Mouse (Mus musculus) cerebellum, adult 2 months (tissue): ENCODE data around the gene Dscam. TPM values are rescaled to one million over a fixed set of nuclear protein-coding genes. Genes with fewer than 3 reads are reported as not detected.
A peak's percentile ranks its signal among the peaks of the same experiment; 100 is the strongest.

Experiments used
- DNase-seq, 2 experiments: peaks; one replicate each; pipeline ENCODE4 v3.0.0; 2021
- H3K27ac ChIP-seq: fragments of 200-500 bp; 2 replicates; pipeline ENCODE4 v1.5.1; 2012; ENCODE audit warnings: low read length, control low read depth, inconsistent platforms; ENCODE audit not compliant: insufficient read depth
- H3K27me3 ChIP-seq: fragments of 200-500 bp; 2 replicates; pipeline ENCODE4 v1.6.1; 2012; ENCODE audit warnings: inconsistent platforms, mild to moderate bottlenecking, low read length, moderate library complexity; ENCODE audit not compliant: control insufficient read depth, insufficient read depth
- H3K4me1 ChIP-seq: fragments of 200-500 bp; 2 replicates; pipeline ENCODE4 v1.6.1; 2011; ENCODE audit warnings: low read length; ENCODE audit not compliant: control insufficient read depth, insufficient read depth
- H3K4me3 ChIP-seq: fragments of 200-500 bp; replicated peaks from 2 replicates; pipeline ENCODE3; 2011; ENCODE audit warnings: mild to moderate bottlenecking, low read depth, low read length, control low read depth; ENCODE audit not compliant: insufficient read depth
- CTCF ChIP-seq: fragments of 200-500 bp; IDR thresholded peaks from 2 replicates; pipeline ENCODE4 v1.5.1; 2011; ENCODE audit warnings: low read depth, mild to moderate bottlenecking, control low read depth, low read length, moderate library complexity, borderline replicate concordance; ENCODE audit not compliant: insufficient read depth
- POLR2A ChIP-seq: fragments of 200-500 bp; IDR thresholded peaks from 2 replicates; pipeline ENCODE4 v1.6.1; 2011; ENCODE audit warnings: low read length, control low read depth, borderline replicate concordance; ENCODE audit not compliant: insufficient read depth
- WGBS: fragments of 180-500 bp; shearing (Covaris S2); methylation state at CpG from one replicate; pipeline ENCODE4 v1.1.7; 2018; 5-methylcytosine and 5-hydroxymethylcytosine counted together
- polyA plus RNA-seq: library from polyadenylated mRNA; depleted of rRNA; stranded (reverse); fragments of >200 nt; gene quantifications from 2 replicates; pipeline ENCODE4 v1.2.3, GENCODE M21; 2012

Gene Dscam
- polyA plus RNA-seq, 1 experiment: 16.0 TPM

DNA sequence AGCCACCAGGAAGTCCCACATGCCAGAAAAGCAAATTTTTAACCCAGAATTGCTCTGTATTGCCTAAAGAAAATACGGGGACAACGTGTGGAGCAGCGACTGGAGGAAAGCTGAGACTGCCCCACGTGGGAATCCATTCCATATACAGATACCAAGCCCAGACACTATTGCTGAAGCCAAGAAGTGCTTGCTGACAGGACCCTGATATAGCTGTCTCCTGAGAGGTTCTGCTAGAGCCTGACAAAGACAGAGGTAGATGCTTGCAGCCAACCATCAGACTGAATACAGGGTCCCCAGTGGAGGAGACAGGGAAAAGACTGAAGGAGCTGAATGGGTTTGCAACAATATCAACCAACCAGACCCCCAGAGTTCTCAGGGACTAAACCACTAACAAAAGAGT is 293.3 kb downstream of the Dscam start:
- no peak overlapping the region for H3K27ac ChIP-seq
- H3K4me1 ChIP-seq: no peaks in the 10 kb centered on the region
- 80% methylated on average over 4 of the region's 4 CpGs for WGBS
- no peak overlapping the region for H3K4me3 ChIP-seq
- TF ChIP-seq POLR2A (no peak), CTCF (no peak)
- no peak for DNase-seq
- no peaks in the 10 kb centered on the region for H3K27me3 ChIP-seq

DNA sequence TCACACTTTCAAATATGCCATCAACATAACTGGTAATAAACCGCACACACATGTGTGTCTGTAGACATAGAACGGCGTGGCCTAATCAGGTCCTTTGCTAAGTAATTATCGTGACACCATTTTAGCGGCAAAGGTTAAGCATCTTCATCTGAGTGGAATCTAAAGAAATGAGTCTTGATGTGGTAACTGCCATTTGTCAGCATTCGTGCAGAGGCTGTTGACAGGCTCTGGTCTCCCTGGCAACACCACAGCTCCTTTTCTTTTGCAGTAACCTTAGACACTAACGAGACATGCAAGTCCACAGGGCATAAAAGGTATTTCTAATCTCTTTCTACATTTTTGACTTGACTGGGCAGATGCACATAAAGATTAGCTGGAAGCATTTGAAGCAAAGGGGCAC is 297.8 kb downstream of the Dscam start:
- DNase-seq: no peak
- TF ChIP-seq POLR2A: no peak
- TF ChIP-seq CTCF: no peak

DNA sequence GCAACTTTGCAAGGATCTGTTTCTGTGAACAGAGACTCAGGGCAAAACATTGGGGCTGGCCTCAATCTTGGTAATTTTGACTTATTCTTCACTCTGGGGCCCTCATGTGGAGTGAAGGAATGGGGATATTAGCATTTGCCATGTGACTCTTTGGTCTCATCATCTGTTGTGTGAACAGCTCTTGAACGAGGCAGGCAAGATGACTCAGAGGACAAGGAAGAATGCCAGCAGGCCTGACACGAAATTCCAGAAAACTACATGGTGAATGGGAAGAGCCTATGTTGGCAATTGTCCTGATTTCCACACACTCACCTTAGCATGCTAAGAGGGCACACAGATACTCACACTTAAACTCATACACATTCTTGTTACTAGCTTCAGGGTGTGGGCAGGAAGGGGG is 313.0 kb downstream of the Dscam start:
- DNase-seq: peak in 1 of 2 experiments; percentile 48
- no peak overlapping the region for H3K27ac ChIP-seq
- 4% methylated on average over 2 of the region's 2 CpGs for WGBS
- H3K4me1 ChIP-seq: no peaks in the 10 kb centered on the region
- no peak overlapping the region for H3K4me3 ChIP-seq
- no peak for TF ChIP-seq POLR2A
- no peak for TF ChIP-seq CTCF
- no peaks in the 10 kb centered on the region for H3K27me3 ChIP-seq

More for the DNA sequence above, 297.8 kb downstream of the Dscam start:
- Histone ChIP-seq H3K4me1 (no peaks in the 10 kb centered on the region), H3K27me3 (no peaks in the 10 kb centered on the region), H3K27ac (no peak overlapping the region), H3K4me3 (no peak overlapping the region)
- 63% methylated on average over 7 of the region's 7 CpGs for WGBS

DNA sequence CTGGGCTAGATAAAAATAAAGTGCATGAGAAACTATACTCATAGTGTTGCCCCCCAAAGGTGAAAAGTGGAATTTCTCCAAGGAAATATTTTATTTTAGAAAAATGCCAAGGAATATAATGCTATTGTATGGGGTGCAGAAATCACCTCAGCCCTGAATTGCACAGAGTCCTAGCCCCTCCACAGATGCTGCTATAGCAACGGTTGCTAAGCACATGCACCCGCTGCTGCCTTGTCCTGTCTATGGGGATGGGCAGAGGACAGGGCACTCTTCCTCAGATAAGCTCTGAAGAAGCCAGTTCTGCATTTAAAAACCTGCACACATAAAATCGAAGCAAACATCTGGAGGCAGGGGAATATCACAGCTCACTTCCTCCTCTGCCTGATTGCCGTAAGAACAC is 315.5 kb downstream of the Dscam start:
- H3K4me3 ChIP-seq: no peak overlapping the region
- no peak overlapping the region for H3K27ac ChIP-seq
- no peaks in the 10 kb centered on the region; the same call in 1 of the 2 replicates for H3K4me1 ChIP-seq
- TF ChIP-seq CTCF (no peak), POLR2A (no peak)
- no peaks in the 10 kb centered on the region; the same call in 1 of the 2 replicates for H3K27me3 ChIP-seq
- WGBS: 68% methylated on average over 4 of the region's 4 CpGs
- DNase-seq: no peak

DNA sequence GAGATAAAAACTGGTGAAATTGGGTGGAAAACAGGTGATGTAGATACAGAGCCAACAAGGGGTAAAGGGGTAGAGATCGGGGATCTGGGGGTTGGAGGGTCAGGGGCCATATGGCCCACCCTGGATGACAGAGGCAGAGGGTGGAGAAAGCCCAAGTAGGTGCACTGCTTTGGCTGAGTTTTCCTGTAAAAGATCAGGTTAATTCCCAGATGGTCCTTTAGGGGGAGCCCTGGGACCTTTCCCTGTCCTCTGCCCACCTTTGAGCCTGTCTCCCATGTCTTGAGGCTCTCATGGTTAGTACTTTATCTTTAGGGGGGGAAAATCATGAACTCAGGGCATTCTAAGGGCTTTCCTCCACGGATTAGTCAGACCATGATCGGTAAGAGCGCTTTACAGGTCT is 318.2 kb downstream of the Dscam start:
- peak; percentile 28 to 29 for DNase-seq
- Histone ChIP-seq H3K4me1 (no peaks in the 10 kb centered on the region; the same call in 1 of the 2 replicates), H3K27ac (no peak overlapping the region), H3K27me3 (no peaks in the 10 kb centered on the region; the same call in 1 of the 2 replicates), H3K4me3 (no peak overlapping the region)
- TF ChIP-seq CTCF: peak; percentile 70; the same call in 1 of the 2 replicates
- TF ChIP-seq POLR2A: no peak
- WGBS: 31% methylated on average over 4 of the region's 4 CpGs

DNA sequence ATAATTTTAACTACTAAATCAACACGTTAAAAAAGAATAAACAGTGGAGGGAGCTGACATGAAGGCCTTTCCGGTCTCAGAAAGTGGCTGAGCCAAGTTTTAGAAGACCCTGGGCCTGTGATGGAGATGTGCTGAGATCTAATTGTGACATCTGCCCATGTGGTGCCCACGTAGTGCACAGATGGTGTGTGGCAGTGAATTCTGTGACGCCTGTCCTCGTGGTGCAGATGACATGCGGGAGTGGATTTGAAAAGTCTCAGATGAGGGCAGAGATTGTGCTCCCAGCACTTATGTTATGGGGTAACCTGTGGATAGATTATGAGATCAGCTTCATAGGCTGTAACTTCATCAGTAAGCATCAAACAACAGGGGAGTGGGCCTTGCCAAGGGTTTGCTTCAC is 321.6 kb downstream of the Dscam start:
- Histone ChIP-seq H3K27ac (no peak overlapping the region), H3K4me1 (no peaks in the 10 kb centered on the region; the same call in none of the 2 replicates), H3K27me3 (no peaks in the 10 kb centered on the region; the same call in 1 of the 2 replicates), H3K4me3 (no peak overlapping the region)
- 63% methylated on average over 6 of the region's 6 CpGs for WGBS
- DNase-seq: no peak
- TF ChIP-seq CTCF (no peak), POLR2A (no peak)

DNA sequence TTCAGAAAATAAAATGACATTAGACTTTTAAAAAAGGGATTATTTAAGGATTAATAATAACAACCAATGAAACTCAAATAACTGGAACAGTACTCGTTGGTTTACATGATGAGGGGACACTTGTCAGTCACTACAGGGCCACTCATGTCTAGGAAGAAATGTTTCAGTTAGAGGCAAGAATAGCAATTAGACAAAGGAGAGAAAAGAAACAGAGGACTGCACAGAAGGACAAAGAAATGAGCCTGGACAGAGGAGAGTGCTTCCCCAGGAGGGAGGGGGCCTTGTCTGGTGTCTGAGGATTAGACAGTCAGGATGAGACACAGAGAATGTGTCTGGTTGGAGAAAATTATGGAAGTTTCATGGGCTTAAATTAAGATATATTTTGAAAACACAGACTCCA is 324.0 kb downstream of the Dscam start:
- DNase-seq: no peak
- Histone ChIP-seq H3K4me3 (no peak overlapping the region), H3K27me3 (no peaks in the 10 kb centered on the region), H3K4me1 (no peaks in the 10 kb centered on the region; the same call in none of the 2 replicates), H3K27ac (no peak overlapping the region)
- WGBS: 78% methylated on average over 1 of the region's 1 CpGs
- TF ChIP-seq CTCF (no peak), POLR2A (no peak)

DNA sequence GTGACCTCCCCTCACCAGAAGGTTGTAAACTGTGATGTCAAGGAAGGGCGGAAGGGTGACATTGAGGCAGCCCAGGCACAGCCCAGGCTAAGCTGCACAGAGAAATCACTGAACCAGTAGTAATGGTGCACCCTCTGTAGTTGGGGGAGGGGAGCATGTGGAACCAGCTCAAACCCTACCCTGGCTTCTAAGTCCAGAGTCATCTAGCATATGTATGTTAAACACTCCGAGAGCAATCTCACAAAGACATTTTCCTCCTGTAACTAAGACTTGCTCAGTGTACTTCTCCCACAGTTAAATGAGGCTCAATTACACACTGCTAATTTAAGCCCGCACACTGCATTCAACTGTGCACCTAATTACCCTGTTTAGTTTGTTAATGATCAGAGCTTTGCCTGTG is 324.4 kb downstream of the Dscam start:
- no peak for TF ChIP-seq CTCF
- no peak for TF ChIP-seq POLR2A

More for the DNA sequence above, 324.4 kb downstream of the Dscam start:
- Histone ChIP-seq H3K27me3 (no peaks in the 10 kb centered on the region), H3K4me1 (no peaks in the 10 kb centered on the region; the same call in 1 of the 2 replicates), H3K4me3 (no peak overlapping the region), H3K27ac (no peak overlapping the region)
- 96% methylated on average over 3 of the region's 3 CpGs for WGBS
- DNase-seq: no peak
